Mouse (Mus musculus): Measurements from ENCODE around the gene Pde10a. TPM values are rescaled to one million over a fixed set of nuclear protein-coding genes. Genes with fewer than 3 reads are reported as not detected.

The Pde10a gene
- total RNA-seq, 1 experiment, result 2.6 TPM

- H3K4me1 ChIP-seq (ENCODE audit: control insufficient read depth in 2 of 2, insufficient read depth in 2 of 2, low read length in 2 of 2, poor library complexity in 1 of 2), result peaks cover 0 to 13% of the 10 kb centered on the region in 2 experiments; a peak in 2 of 4 replicates
- no peak overlapping the region for H3K9ac ChIP-seq (ENCODE audit: insufficient read depth, low read depth, low read length, poor library complexity, severe bottlenecking)
- H3K27ac ChIP-seq (ENCODE audit: insufficient read depth, low read depth, low read length, poor library complexity, severe bottlenecking), result no peak overlapping the region
- H3K9me3 ChIP-seq (ENCODE audit: control insufficient read depth, insufficient read depth, low read depth, low read length), result no peaks in the 10 kb centered on the region
- TF ChIP-seq ZC3H11A (IDR thresholded peaks at IDR 0.05; ENCODE audit: borderline replicate concordance, low read depth, low read length), result no peak
- TF ChIP-seq CHD2 (IDR thresholded peaks at IDR 0.05; ENCODE audit: low read depth, low read length), result no peak
- TF ChIP-seq ZNF384 (IDR thresholded peaks at IDR 0.05; ENCODE audit: low read depth, low read length), result no peak
- no peak for TF ChIP-seq MAFK (IDR thresholded peaks at IDR 0.05; ENCODE audit: insufficient read depth, low read depth, low read length)
- no peak for TF ChIP-seq HCFC1 (IDR thresholded peaks at IDR 0.05; ENCODE audit: borderline replicate concordance, insufficient read depth, low read length)
- in situ Hi-C loops (cut with MboI; ENCODE audit: low sequenced_read_pairs in 2 of 2, unreplicated experiment in 2 of 2), result no loop called here
- H3K4me3 ChIP-seq (ENCODE audit: insufficient read depth in 1 of 2, low read depth in 1 of 2, low read length in 2 of 2, poor library complexity in 1 of 2, severe bottlenecking in 1 of 2), result no peak overlapping the region
- DNase-seq (ENCODE audit: low read depth, low spot score), result no peak
- H3K36me3 ChIP-seq (ENCODE audit: control insufficient read depth, insufficient read depth, low read length, poor library complexity, severe bottlenecking), result no peaks in the 10 kb centered on the region
These were observed 1.7 kb downstream of the Pde10a start for GRCm38 (mm10) chr17:8526815-8527261.

DNA sequence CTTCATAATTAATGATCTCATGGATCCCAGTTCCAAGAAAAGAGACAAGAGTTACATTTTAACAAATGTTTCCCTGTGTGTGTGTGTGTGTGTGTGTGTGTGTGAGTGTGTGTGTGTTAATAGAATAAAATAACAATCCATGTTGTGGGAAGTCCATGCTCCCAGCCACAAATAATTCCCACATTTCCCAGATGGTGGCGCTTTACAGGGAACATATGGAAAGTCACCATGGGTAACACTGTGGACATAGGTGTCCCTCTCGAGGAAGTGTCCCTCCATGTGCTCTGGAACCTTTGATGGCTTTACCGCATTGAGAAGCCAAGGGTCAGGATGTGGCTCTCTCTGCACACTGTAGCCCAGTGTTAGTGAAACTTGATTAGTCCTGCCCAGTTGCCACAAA lies 3.5 kb downstream of the Pde10a start:
- no peaks in the 10 kb centered on the region for H3K9me3 ChIP-seq (ENCODE audit: control insufficient read depth, insufficient read depth, low read depth, low read length)
- in situ Hi-C loops (cut with MboI; ENCODE audit: low sequenced_read_pairs in 2 of 2, unreplicated experiment in 2 of 2), result no loop called here
- no peaks in the 10 kb centered on the region for H3K36me3 ChIP-seq (ENCODE audit: control insufficient read depth, insufficient read depth, low read length, poor library complexity, severe bottlenecking)
- no peak overlapping the region for H3K4me3 ChIP-seq (ENCODE audit: insufficient read depth in 1 of 2, low read depth in 1 of 2, low read length in 2 of 2, poor library complexity in 1 of 2, severe bottlenecking in 1 of 2)
- TF ChIP-seq CHD2 (IDR thresholded peaks at IDR 0.05; ENCODE audit: low read depth, low read length) (no peak), ZNF384 (IDR thresholded peaks at IDR 0.05; ENCODE audit: low read depth, low read length) (no peak), HCFC1 (IDR thresholded peaks at IDR 0.05; ENCODE audit: borderline replicate concordance, insufficient read depth, low read length) (no peak), ZC3H11A (IDR thresholded peaks at IDR 0.05; ENCODE audit: borderline replicate concordance, low read depth, low read length) (no peak), MAFK (IDR thresholded peaks at IDR 0.05; ENCODE audit: insufficient read depth, low read depth, low read length) (no peak)
- H3K4me1 ChIP-seq (ENCODE audit: control insufficient read depth in 2 of 2, insufficient read depth in 2 of 2, low read length in 2 of 2, poor library complexity in 1 of 2), result peaks cover 0 to 13% of the 10 kb centered on the region in 2 experiments; a peak in 2 of 4 replicates
- no peak for DNase-seq (ENCODE audit: low read depth, low spot score)
- no peak overlapping the region for H3K27ac ChIP-seq (ENCODE audit: insufficient read depth, low read depth, low read length, poor library complexity, severe bottlenecking)
- no peak overlapping the region for H3K9ac ChIP-seq (ENCODE audit: insufficient read depth, low read depth, low read length, poor library complexity, severe bottlenecking)

GRCm38 (mm10) chr17:8532609-8533008 lies 7.4 kb downstream of the Pde10a start:
- Histone ChIP-seq H3K4me1 (ENCODE audit: control insufficient read depth in 2 of 2, insufficient read depth in 2 of 2, low read length in 2 of 2, poor library complexity in 1 of 2) (no peaks in the 10 kb centered on the region), H3K4me3 (ENCODE audit: insufficient read depth in 1 of 2, low read depth in 1 of 2, low read length in 2 of 2, poor library complexity in 1 of 2, severe bottlenecking in 1 of 2) (no peak overlapping the region), H3K9ac (ENCODE audit: insufficient read depth, low read depth, low read length, poor library complexity, severe bottlenecking) (no peak overlapping the region), H3K27ac (ENCODE audit: insufficient read depth, low read depth, low read length, poor library complexity, severe bottlenecking) (no peak overlapping the region), H3K36me3 (ENCODE audit: control insufficient read depth, insufficient read depth, low read length, poor library complexity, severe bottlenecking) (no peaks in the 10 kb centered on the region), H3K9me3 (ENCODE audit: control insufficient read depth, insufficient read depth, low read depth, low read length) (no peaks in the 10 kb centered on the region)
- no peak for DNase-seq (ENCODE audit: low read depth, low spot score)
- in situ Hi-C loops (cut with MboI; ENCODE audit: low sequenced_read_pairs in 2 of 2, unreplicated experiment in 2 of 2), result no loop called here
- TF ChIP-seq CHD2 (IDR thresholded peaks at IDR 0.05; ENCODE audit: low read depth, low read length) (no peak), ZC3H11A (IDR thresholded peaks at IDR 0.05; ENCODE audit: borderline replicate concordance, low read depth, low read length) (no peak), MAFK (IDR thresholded peaks at IDR 0.05; ENCODE audit: insufficient read depth, low read depth, low read length) (no peak), ZNF384 (IDR thresholded peaks at IDR 0.05; ENCODE audit: low read depth, low read length) (no peak), HCFC1 (IDR thresholded peaks at IDR 0.05; ENCODE audit: borderline replicate concordance, insufficient read depth, low read length) (no peak)

- in situ Hi-C loops (cut with MboI; ENCODE audit: low sequenced_read_pairs in 2 of 2, unreplicated experiment in 2 of 2), result no loop called here
- Histone ChIP-seq H3K36me3 (ENCODE audit: control insufficient read depth, insufficient read depth, low read length, poor library complexity, severe bottlenecking) (no peaks in the 10 kb centered on the region), H3K27ac (ENCODE audit: insufficient read depth, low read depth, low read length, poor library complexity, severe bottlenecking) (no peak overlapping the region), H3K4me3 (ENCODE audit: insufficient read depth in 1 of 2, low read depth in 1 of 2, low read length in 2 of 2, poor library complexity in 1 of 2, severe bottlenecking in 1 of 2) (no peak overlapping the region), H3K9me3 (ENCODE audit: control insufficient read depth, insufficient read depth, low read depth, low read length) (no peaks in the 10 kb centered on the region), H3K4me1 (ENCODE audit: control insufficient read depth in 2 of 2, insufficient read depth in 2 of 2, low read length in 2 of 2, poor library complexity in 1 of 2) (no peaks in the 10 kb centered on the region), H3K9ac (ENCODE audit: insufficient read depth, low read depth, low read length, poor library complexity, severe bottlenecking) (no peak overlapping the region)
- no peak for TF ChIP-seq CHD2 (IDR thresholded peaks at IDR 0.05; ENCODE audit: low read depth, low read length)
- 0 out of 2 replicates have a peak, but pooled peaks have one; percentile 18 for TF ChIP-seq ZNF384 (IDR thresholded peaks at IDR 0.05; ENCODE audit: low read depth, low read length)
- TF ChIP-seq ZC3H11A (IDR thresholded peaks at IDR 0.05; ENCODE audit: borderline replicate concordance, low read depth, low read length), result peak; percentile 32; the same call in 1 of the 2 replicates
- DNase-seq (ENCODE audit: low read depth, low spot score), result peak; percentile 59
These were observed 8.7 kb downstream of the Pde10a start for GRCm38 (mm10) chr17:8533828-8534227.

GRCm38 (mm10) chr17:8536522-8536921 lies 11.3 kb downstream of the Pde10a start:
- Histone ChIP-seq H3K9ac (ENCODE audit: insufficient read depth, low read depth, low read length, poor library complexity, severe bottlenecking) (no peak overlapping the region), H3K4me3 (ENCODE audit: insufficient read depth in 1 of 2, low read depth in 1 of 2, low read length in 2 of 2, poor library complexity in 1 of 2, severe bottlenecking in 1 of 2) (no peak overlapping the region), H3K36me3 (ENCODE audit: control insufficient read depth, insufficient read depth, low read length, poor library complexity, severe bottlenecking) (no peaks in the 10 kb centered on the region), H3K27ac (ENCODE audit: insufficient read depth, low read depth, low read length, poor library complexity, severe bottlenecking) (no peak overlapping the region), H3K4me1 (ENCODE audit: control insufficient read depth in 2 of 2, insufficient read depth in 2 of 2, low read length in 2 of 2, poor library complexity in 1 of 2) (no peaks in the 10 kb centered on the region), H3K9me3 (ENCODE audit: control insufficient read depth, insufficient read depth, low read depth, low read length) (no peaks in the 10 kb centered on the region)
- in situ Hi-C loops (cut with MboI; ENCODE audit: low sequenced_read_pairs in 2 of 2, unreplicated experiment in 2 of 2), result no loop called here
- no peak for TF ChIP-seq CHD2 (IDR thresholded peaks at IDR 0.05; ENCODE audit: low read depth, low read length)
- TF ChIP-seq HCFC1 (IDR thresholded peaks at IDR 0.05; ENCODE audit: borderline replicate concordance, insufficient read depth, low read length), result no peak
- no peak for TF ChIP-seq MAFK (IDR thresholded peaks at IDR 0.05; ENCODE audit: insufficient read depth, low read depth, low read length)
- TF ChIP-seq ZC3H11A (IDR thresholded peaks at IDR 0.05; ENCODE audit: borderline replicate concordance, low read depth, low read length), result no peak
- TF ChIP-seq ZNF384 (IDR thresholded peaks at IDR 0.05; ENCODE audit: low read depth, low read length), result no peak
- no peak for DNase-seq (ENCODE audit: low read depth, low spot score)

Measured in ES-E14 (cell line).